Mouse (Mus musculus): ENCODE data around the gene 9530077C05Rik.

DNA sequence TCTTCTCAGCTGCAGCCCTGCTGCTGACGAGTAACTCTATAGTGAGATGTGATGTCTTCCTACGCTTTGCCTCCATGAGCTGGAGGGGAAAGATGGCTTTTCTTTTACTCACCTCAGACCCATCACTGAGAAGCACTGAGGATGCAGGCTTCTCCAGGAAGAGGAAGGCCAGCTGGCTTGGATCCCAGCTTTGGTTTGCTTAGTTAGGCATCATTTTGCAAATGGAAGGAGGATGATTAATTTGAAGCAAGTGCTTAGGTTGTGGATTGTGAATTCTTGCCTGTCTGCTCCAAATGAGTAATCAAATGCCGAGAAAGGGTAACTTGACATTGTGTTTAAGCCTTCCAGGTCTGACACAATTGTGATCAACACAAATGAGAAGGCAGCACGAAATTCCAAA lies 12.3 kb upstream of the 9530077C05Rik start:
- TF ChIP-seq CTCF (IDR thresholded peaks at IDR 0.05; ENCODE audit: low read depth) (no peak), EP300 (IDR thresholded peaks at IDR 0.05; ENCODE audit: low read depth) (no peak)

Data from liver, postnatal 0 days (tissue).